Mouse (Mus musculus): ENCODE results near the gene Gm21293. TPM values are rescaled to one million over a fixed set of nuclear protein-coding genes. Genes with fewer than 3 reads are reported as not detected.
"Not testable (repeated sequence)": the region's sequence is repeated elsewhere in the genome, so short reads cannot be mapped to it uniquely, and the experiment has no call there.

Gene Gm21293
- total RNA-seq (2021): not detected
- long read RNA-seq: 0 reads

DNA sequence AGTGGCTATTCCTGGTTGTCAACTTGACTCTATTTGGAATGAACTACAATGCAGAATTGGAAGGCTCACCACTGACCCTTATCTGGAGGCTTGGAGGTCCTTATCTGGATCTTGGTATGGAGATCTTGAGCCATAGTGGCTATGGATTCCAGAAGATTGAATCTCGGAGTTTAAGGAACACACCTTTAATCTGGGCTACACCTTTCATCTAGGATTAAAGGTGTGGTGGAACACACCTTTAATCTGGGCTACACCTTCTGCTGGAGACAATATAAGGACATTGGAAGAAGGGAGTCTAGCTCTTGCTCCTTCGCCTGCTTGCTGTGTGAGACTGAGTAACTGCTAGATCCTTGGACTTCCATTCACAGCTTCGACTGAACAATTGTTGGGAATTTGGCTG is at the start of gene Gm21293:
TSS of gene Gm21293 (plus strand) at position 301 of the 400 bp plus-strand sequence.
- not testable (repeated sequence) for DNase-seq (ENCODE audit: low spot score in 2 of 2)

DNA sequence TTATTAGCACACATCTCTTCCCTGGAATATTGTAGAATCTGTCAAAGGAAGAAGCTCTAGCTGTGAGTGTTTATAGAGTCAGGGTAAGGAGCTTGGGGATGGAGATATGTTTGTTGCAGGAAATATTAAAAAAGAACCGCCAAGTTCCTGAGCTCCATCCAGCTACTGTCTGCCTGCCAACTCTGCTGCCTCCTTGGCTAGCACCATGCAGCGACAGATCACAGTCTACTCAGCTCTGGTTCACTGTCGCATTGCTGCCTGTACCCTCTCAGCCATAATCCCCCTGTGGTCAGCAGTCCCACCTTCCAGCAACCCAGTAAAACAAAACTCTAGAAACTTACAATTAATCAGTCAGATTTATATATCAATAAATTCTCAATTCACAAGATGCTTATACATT is 32.7 kb upstream of the Gm21293 start:
- no peak for DNase-seq (ENCODE audit: low spot score in 2 of 2)

DNA sequence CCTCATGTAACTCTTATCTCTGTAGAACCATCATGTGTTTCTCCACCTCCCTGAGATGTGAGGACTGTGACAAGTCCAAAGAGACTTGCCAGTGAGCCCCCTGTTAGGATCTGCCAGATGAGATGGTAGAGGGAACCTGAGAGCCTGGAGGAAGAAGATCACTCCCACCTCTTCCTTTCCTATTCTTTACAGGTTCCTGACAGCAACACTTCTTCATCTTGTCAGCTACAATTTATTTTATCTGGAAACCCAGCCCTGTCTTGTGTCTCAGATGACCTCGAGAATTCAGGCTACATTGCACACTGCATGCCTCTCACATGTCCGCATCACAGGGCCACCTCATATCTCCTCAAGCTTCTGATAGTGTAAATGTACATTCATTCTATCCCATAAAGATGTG is 24.5 kb upstream of the Gm21293 start:
- DNase-seq (ENCODE audit: low spot score in 2 of 2): no peak

DNA sequence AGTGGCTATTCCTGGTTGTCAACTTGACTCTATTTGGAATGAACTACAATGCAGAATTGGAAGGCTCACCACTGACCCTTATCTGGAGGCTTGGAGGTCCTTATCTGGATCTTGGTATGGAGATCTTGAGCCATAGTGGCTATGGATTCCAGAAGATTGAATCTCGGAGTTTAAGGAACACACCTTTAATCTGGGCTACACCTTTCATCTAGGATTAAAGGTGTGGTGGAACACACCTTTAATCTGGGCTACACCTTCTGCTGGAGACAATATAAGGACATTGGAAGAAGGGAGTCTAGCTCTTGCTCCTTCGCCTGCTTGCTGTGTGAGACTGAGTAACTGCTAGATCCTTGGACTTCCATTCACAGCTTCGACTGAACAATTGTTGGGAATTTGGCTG is 8.4 kb downstream of the Gm21293 start, which contains the start of gene Gm6763:
TSS of gene Gm6763 (plus strand) at position 301 of the 400 bp plus-strand sequence.
- not testable (repeated sequence) for DNase-seq (ENCODE audit: low spot score in 2 of 2)

DNA sequence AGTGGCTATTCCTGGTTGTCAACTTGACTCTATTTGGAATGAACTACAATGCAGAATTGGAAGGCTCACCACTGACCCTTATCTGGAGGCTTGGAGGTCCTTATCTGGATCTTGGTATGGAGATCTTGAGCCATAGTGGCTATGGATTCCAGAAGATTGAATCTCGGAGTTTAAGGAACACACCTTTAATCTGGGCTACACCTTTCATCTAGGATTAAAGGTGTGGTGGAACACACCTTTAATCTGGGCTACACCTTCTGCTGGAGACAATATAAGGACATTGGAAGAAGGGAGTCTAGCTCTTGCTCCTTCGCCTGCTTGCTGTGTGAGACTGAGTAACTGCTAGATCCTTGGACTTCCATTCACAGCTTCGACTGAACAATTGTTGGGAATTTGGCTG is 16.9 kb downstream of the Gm21293 start, which contains the start of gene Gm8764:
TSS of gene Gm8764 (plus strand) at position 301 of the 400 bp plus-strand sequence.
- not testable (repeated sequence) for DNase-seq (ENCODE audit: low spot score in 2 of 2)

DNA sequence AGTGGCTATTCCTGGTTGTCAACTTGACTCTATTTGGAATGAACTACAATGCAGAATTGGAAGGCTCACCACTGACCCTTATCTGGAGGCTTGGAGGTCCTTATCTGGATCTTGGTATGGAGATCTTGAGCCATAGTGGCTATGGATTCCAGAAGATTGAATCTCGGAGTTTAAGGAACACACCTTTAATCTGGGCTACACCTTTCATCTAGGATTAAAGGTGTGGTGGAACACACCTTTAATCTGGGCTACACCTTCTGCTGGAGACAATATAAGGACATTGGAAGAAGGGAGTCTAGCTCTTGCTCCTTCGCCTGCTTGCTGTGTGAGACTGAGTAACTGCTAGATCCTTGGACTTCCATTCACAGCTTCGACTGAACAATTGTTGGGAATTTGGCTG is 25.4 kb downstream of the Gm21293 start, which contains the start of gene Gm21304:
TSS of gene Gm21304 (plus strand) at position 301 of the 400 bp plus-strand sequence.
- not testable (repeated sequence) for DNase-seq (ENCODE audit: low spot score in 2 of 2)

DNA sequence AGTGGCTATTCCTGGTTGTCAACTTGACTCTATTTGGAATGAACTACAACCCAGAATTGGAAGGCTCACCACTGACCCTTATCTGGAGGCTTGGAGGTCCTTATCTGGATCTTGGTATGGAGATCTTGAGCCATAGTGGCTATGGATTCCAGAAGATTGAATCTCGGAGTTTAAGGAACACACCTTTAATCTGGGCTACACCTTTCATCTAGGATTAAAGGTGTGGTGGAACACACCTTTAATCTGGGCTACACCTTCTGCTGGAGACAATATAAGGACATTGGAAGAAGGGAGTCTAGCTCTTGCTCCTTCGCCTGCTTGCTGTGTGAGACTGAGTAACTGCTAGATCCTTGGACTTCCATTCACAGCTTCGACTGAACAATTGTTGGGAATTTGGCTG is 33.9 kb downstream of the Gm21293 start, which contains the start of gene Gm21312:
TSS of gene Gm21312 (plus strand) at position 301 of the 400 bp plus-strand sequence.
- DNase-seq (ENCODE audit: low spot score in 2 of 2): not testable (repeated sequence)

DNA sequence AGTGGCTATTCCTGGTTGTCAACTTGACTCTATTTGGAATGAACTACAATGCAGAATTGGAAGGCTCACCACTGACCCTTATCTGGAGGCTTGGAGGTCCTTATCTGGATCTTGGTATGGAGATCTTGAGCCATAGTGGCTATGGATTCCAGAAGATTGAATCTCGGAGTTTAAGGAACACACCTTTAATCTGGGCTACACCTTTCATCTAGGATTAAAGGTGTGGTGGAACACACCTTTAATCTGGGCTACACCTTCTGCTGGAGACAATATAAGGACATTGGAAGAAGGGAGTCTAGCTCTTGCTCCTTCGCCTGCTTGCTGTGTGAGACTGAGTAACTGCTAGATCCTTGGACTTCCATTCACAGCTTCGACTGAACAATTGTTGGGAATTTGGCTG is 42.4 kb downstream of the Gm21293 start, which contains the start of gene Gm20765:
TSS of gene Gm20765 (plus strand) at position 301 of the 400 bp plus-strand sequence.
- not testable (repeated sequence) for DNase-seq (ENCODE audit: low spot score in 2 of 2)

DNA sequence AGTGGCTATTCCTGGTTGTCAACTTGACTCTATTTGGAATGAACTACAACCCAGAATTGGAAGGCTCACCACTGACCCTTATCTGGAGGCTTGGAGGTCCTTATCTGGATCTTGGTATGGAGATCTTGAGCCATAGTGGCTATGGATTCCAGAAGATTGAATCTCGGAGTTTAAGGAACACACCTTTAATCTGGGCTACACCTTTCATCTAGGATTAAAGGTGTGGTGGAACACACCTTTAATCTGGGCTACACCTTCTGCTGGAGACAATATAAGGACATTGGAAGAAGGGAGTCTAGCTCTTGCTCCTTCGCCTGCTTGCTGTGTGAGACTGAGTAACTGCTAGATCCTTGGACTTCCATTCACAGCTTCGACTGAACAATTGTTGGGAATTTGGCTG is 51.0 kb downstream of the Gm21293 start, which contains the start of gene Gm4340:
TSS of gene Gm4340 (plus strand) at position 301 of the 400 bp plus-strand sequence.
- DNase-seq (ENCODE audit: low spot score in 2 of 2): not testable (repeated sequence)

Other genes starting within 250 kb of the Gm21293 start
- gene Gm6763, start 8.5 kb downstream of the Gm21293 start, total RNA-seq (2021): not detected
- gene Gm8764, start 17.0 kb downstream of the Gm21293 start, total RNA-seq (2021): not detected
- gene Gm21304, start 25.5 kb downstream of the Gm21293 start, total RNA-seq (2021): not detected
- not detected for gene Gm21312, start 34.0 kb downstream of the Gm21293 start, total RNA-seq (2021)
- not detected for gene Gm20765, start 42.5 kb downstream of the Gm21293 start, total RNA-seq (2021)
- gene Gm4340, start 51.1 kb downstream of the Gm21293 start, total RNA-seq (2021): not detected

Data from layer of hippocampus, adult 18-20 months (tissue).